Mouse (Mus musculus) forebrain, embryonic 14.5 days (tissue): Measurements from ENCODE around the gene Fam83b. TPM values are rescaled to one million over a fixed set of nuclear protein-coding genes. Genes with fewer than 3 reads are reported as not detected.

Source experiments
- ATAC-seq: fragments of 200-750 bp; cut with Nextera tagmentation; 2 replicates; pipeline ENCODE4 v1.8.0; 2017; ENCODE audit warnings: mild to moderate bottlenecking, moderate library complexity
- DNase-seq: peaks from one replicate; pipeline ENCODE4 v3.0.0-alpha.2; 2015; ENCODE audit warnings: low spot score
- H3K27ac ChIP-seq: fragments of 300-500 bp; sonication (generic); 2 replicates; pipeline ENCODE4 v1.5.1; 2014; ENCODE audit warnings: low read depth, mild to moderate bottlenecking, control low read depth, low read length, moderate library complexity
- H3K27me3 ChIP-seq: fragments of 300-500 bp; sonication (generic); replicated peaks from 2 replicates; pipeline ENCODE4 v1.6.1; 2014; ENCODE audit warnings: low read length, control low read depth, mixed read lengths; ENCODE audit not compliant: control insufficient read depth, insufficient read depth
- H3K36me3 ChIP-seq: fragments of 300-500 bp; sonication (generic); 2 replicates; pipeline ENCODE4 v1.6.1; 2014; ENCODE audit warnings: low read length, control low read depth; ENCODE audit not compliant: control insufficient read depth, insufficient read depth
- H3K4me1 ChIP-seq: fragments of 300-500 bp; sonication (generic); 2 replicates; pipeline ENCODE4 v1.6.1; 2014; ENCODE audit warnings: antibody characterized with exemption, low read length, control low read depth; ENCODE audit not compliant: control insufficient read depth, insufficient read depth
- H3K4me2 ChIP-seq: fragments of 300-500 bp; sonication (generic); 2 replicates; pipeline ENCODE4 v1.6.1; 2014; ENCODE audit warnings: mild to moderate bottlenecking, control low read depth, low read length
- H3K4me3 ChIP-seq: fragments of 300-500 bp; sonication (generic); 2 replicates; pipeline ENCODE4 v1.5.1; 2014; ENCODE audit warnings: low read depth, low read length, control low read depth
- H3K9ac ChIP-seq: fragments of 300-500 bp; sonication (generic); 2 replicates; pipeline ENCODE4 v1.6.1; 2014; ENCODE audit warnings: mild to moderate bottlenecking, low read length, control low read depth, moderate library complexity
- H3K9me3 ChIP-seq: fragments of 300-500 bp; sonication (generic); replicated peaks from 2 replicates; pipeline ENCODE4 v1.6.1; 2016; ENCODE audit warnings: low read length, control low read depth, mixed read lengths; ENCODE audit not compliant: control insufficient read depth
- WGBS: fragments of 180-500 bp; shearing (Covaris S2); extraction: QIAGEN DNeasy Blood & Tissue Kit; methylation state at CpG from one replicate; pipeline ENCODE4 v1.1.7; 2014; 5-methylcytosine and 5-hydroxymethylcytosine counted together
- polyA plus RNA-seq: library from polyadenylated mRNA; unstranded; fragments of >200 nt; fragmentation: Nextera tagmentation; extraction: Ambion mirVana; gene quantifications from 2 replicates; pipeline ENCODE4 v1.2.1, GENCODE M21; 2014

Fam83b gene
- polyA plus RNA-seq, 1 experiment from 2014 or later, result not detected

GRCm38 (mm10) chr9:76539271-76539670, 27.6 kb downstream of the Fam83b start:
- Histone ChIP-seq H3K9me3 (no peaks in the 10 kb centered on the region), H3K4me2 (no peak overlapping the region), H3K27me3 (no peaks in the 10 kb centered on the region), H3K9ac (no peak overlapping the region), H3K4me3 (no peak overlapping the region), H3K27ac (no peak overlapping the region), H3K36me3 (no peaks in the 10 kb centered on the region), H3K4me1 (no peaks in the 10 kb centered on the region)
- DNase-seq (no peak), ATAC-seq (no peak)
- 72% methylated on average over 7 of the region's 7 CpGs for WGBS

GRCm38 (mm10) chr9:76536032-76536431, 30.9 kb downstream of the Fam83b start:
- no peak overlapping the region for H3K9ac ChIP-seq
- no peaks in the 10 kb centered on the region for H3K4me1 ChIP-seq
- H3K36me3 ChIP-seq, result no peaks in the 10 kb centered on the region
- 96% methylated on average over 9 of the region's 9 CpGs for WGBS
- no peak for DNase-seq
- ATAC-seq, result no peak
- H3K4me3 ChIP-seq, result no peak overlapping the region
- H3K27ac ChIP-seq, result no peak overlapping the region
- H3K27me3 ChIP-seq, result no peaks in the 10 kb centered on the region
- H3K9me3 ChIP-seq, result no peaks in the 10 kb centered on the region
- no peak overlapping the region for H3K4me2 ChIP-seq

DNA sequence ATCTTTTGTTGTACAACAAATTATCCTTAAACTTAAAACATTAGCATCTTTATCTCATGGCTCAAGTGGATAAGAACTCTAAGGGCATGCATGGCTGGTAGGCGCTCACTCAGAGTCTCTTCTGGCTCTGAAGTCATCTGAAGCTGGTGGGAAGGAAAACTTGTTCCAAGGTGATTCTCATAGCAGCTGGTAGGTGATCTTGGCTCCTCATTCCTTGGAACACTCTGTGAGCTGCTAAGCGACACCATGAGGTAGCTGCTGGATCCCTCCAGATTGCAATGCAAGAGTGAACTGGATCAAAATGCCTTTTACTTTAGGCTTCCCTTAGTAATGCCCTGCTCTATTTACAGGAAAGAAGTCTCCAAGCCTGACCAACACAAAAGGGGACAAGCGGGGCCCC, 34.5 kb downstream of the Fam83b start:
- H3K27ac ChIP-seq, result no peak overlapping the region
- DNase-seq (no peak), ATAC-seq (no peak)
- H3K9me3 ChIP-seq, result no peaks in the 10 kb centered on the region
- H3K27me3 ChIP-seq, result no peaks in the 10 kb centered on the region
- no peak overlapping the region for H3K4me2 ChIP-seq
- H3K4me3 ChIP-seq, result no peak overlapping the region
- no peaks in the 10 kb centered on the region for H3K36me3 ChIP-seq
- no peak overlapping the region for H3K9ac ChIP-seq
- no peaks in the 10 kb centered on the region for H3K4me1 ChIP-seq
- 95% methylated on average over 3 of the region's 3 CpGs for WGBS

DNA sequence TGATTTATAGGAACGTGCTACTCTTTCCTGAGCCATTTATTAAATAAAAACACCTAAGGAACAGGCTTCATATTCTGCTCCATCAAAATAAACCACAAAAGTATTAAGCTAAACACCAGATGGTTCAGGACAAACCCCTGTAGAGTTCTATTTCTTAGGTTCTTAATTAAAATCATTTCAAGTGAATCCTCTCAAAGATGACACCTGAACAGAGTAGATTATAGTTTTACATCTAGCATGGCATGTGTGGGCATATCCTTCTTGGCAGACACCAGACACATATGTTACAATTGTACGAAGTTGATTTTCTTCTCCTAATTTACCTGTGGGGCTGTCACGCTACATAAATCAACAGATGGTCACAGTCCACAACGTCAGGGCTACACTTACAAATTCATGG, 35.5 kb downstream of the Fam83b start:
- ATAC-seq (no peak), DNase-seq (no peak)
- H3K9ac ChIP-seq, result no peak overlapping the region
- H3K36me3 ChIP-seq, result no peaks in the 10 kb centered on the region
- no peaks in the 10 kb centered on the region for H3K4me1 ChIP-seq
- H3K4me2 ChIP-seq, result no peak overlapping the region
- 89% methylated on average over 4 of the region's 4 CpGs for WGBS
- H3K27ac ChIP-seq, result no peak overlapping the region
- H3K4me3 ChIP-seq, result no peak overlapping the region
- H3K9me3 ChIP-seq, result no peaks in the 10 kb centered on the region
- no peaks in the 10 kb centered on the region for H3K27me3 ChIP-seq

DNA sequence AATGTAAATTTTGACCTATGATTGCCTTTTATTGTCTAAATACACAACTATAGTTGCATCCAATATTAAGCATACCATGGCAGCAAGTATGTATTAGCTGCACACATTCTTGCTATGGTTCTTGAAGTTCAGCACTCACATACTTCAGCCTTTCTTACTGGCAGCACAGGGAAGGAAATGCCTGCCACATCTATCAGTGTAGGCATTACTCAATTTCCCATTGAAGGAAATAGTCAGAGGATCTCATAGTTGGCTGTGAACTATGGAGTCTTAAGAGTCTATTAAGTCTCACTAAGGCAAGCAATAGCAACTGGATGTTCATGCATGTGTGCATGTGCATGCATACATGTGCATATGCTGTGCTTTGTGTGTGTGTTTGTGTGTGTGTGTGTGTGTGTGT, 41.3 kb downstream of the Fam83b start:
- Histone ChIP-seq H3K27me3 (no peaks in the 10 kb centered on the region), H3K27ac (no peak overlapping the region)
- no peak for ATAC-seq

DNA sequence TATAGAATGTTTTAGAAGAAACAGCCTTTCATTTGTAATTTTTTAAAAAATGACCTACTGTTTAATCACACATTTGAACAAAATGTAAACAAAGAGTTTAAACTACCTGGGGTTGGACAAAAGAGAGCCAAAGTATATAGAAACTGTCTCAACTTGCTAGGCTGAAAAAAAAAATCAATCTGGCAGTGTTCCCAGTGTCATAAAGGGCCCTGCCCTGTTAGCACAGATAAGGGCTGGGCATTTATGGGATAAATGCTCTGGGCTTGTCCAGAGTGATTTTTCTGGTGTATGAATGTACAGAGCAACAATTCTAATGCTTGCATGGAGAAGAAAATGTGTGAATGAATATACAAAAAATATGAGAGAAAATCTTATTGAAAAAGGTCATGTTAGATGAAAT, 43.8 kb downstream of the Fam83b start:
- no peak for ATAC-seq
- Histone ChIP-seq H3K9me3 (no peaks in the 10 kb centered on the region), H3K9ac (no peak overlapping the region), H3K27ac (no peak overlapping the region), H3K4me3 (no peak overlapping the region), H3K4me1 (no peaks in the 10 kb centered on the region), H3K36me3 (no peaks in the 10 kb centered on the region), H3K27me3 (no peaks in the 10 kb centered on the region), H3K4me2 (no peak overlapping the region)
- DNase-seq, result no peak

More for the DNA sequence above, 41.3 kb downstream of the Fam83b start:
- Histone ChIP-seq H3K9ac (no peak overlapping the region), H3K4me1 (no peaks in the 10 kb centered on the region), H3K36me3 (no peaks in the 10 kb centered on the region), H3K4me3 (no peak overlapping the region), H3K9me3 (no peaks in the 10 kb centered on the region), H3K4me2 (no peak overlapping the region)
- no peak for DNase-seq

- no peaks in the 10 kb centered on the region for H3K36me3 ChIP-seq
- H3K9me3 ChIP-seq, result no peaks in the 10 kb centered on the region
- no peak overlapping the region for H3K9ac ChIP-seq
- no peaks in the 10 kb centered on the region for H3K27me3 ChIP-seq
- H3K4me1 ChIP-seq, result no peaks in the 10 kb centered on the region
- H3K4me3 ChIP-seq, result no peak overlapping the region
- H3K27ac ChIP-seq, result no peak overlapping the region
- no peak for DNase-seq
- ATAC-seq, result no peak
- WGBS, result 86% methylated on average over 3 of the region's 3 CpGs
- H3K4me2 ChIP-seq, result no peak overlapping the region
Measured at GRCm38 (mm10) chr9:76521640-76522039, 45.3 kb downstream of the Fam83b start.

DNA sequence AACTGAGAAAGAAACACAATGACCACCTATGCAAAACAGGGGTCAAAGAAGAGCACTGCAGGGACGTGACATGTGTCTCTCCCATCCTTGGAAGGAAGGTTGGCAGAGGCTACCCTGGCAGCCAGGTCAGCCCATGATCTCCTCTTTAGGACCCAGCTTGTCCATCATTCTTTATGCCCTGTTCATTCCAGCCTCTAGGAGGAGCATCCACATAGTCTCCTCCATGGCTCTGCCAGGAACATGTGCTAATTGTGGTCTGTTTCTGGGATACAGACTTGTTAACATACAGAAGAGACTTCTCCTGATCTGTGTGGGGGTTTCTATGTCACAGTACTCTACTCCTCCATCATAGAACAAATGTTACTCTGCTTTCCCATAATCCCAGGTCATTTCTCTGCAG, 48.3 kb downstream of the Fam83b start:
- Histone ChIP-seq H3K9ac (no peak overlapping the region), H3K27ac (no peak overlapping the region), H3K9me3 (no peaks in the 10 kb centered on the region), H3K27me3 (no peaks in the 10 kb centered on the region), H3K36me3 (no peaks in the 10 kb centered on the region), H3K4me2 (no peak overlapping the region), H3K4me1 (no peaks in the 10 kb centered on the region), H3K4me3 (no peak overlapping the region)
- DNase-seq (no peak), ATAC-seq (no peak)
- 67% methylated on average over 1 of the region's 1 CpGs for WGBS

DNA sequence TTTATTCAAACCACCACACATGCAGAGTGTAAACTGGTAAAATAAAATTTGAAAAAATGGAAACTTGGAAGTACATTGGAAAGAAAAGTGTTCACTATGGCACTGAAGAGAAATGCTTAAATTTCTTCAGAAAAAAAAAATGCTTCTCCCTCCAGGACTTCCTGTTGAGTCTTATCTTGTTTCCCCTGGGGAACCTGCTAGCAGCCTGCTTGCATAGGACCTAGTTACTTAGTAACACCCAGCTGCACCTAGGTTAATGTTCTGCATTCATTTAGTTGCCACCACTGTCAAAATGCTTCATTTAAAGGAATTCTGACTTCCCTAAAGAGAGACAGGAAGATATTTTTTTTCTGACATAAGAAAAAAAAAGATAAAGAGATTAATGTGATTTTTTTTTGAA, 61.3 kb downstream of the Fam83b start:
- Histone ChIP-seq H3K27ac (no peak overlapping the region), H3K4me2 (no peak overlapping the region), H3K27me3 (no peaks in the 10 kb centered on the region), H3K4me3 (no peak overlapping the region), H3K4me1 (no peaks in the 10 kb centered on the region), H3K36me3 (no peaks in the 10 kb centered on the region), H3K9ac (no peak overlapping the region), H3K9me3 (no peaks in the 10 kb centered on the region)
- DNase-seq (no peak), ATAC-seq (no peak)

GRCm38 (mm10) chr9:76489737-76490136, 77.2 kb downstream of the Fam83b start:
- DNase-seq (no peak), ATAC-seq (no peak)
- Histone ChIP-seq H3K27ac (no peak overlapping the region), H3K27me3 (no peaks in the 10 kb centered on the region), H3K4me1 (no peaks in the 10 kb centered on the region), H3K9me3 (no peaks in the 10 kb centered on the region), H3K9ac (no peak overlapping the region), H3K4me3 (no peak overlapping the region), H3K36me3 (no peaks in the 10 kb centered on the region), H3K4me2 (no peak overlapping the region)
- 94% methylated on average over 3 of the region's 3 CpGs for WGBS
